Mouse (Mus musculus): ENCODE data around the gene Trappc3.

The Trappc3 gene

DNA sequence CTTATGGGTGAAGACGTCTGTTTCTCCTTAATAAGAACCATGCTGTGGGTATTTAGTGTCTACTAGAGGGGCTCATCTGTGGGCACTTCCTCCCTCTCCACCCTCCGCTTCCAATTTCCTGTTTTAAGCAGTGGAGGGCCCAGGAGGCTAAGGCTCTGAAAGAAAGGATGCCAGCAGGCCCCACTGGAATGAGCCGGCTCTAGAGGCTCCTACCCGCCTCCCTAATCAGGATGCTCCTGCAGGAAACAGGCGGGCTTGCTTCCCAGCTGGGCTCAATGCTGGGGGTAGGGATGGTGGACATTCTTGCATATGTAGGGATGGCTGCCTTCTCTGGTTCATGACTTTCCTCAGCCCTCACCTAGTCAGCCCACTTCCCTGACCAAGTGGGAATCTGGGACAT lies 51.1 kb downstream of the Trappc3 start:
- DNase-seq (ENCODE audit: low read depth, low spot score), result no peak

DNA sequence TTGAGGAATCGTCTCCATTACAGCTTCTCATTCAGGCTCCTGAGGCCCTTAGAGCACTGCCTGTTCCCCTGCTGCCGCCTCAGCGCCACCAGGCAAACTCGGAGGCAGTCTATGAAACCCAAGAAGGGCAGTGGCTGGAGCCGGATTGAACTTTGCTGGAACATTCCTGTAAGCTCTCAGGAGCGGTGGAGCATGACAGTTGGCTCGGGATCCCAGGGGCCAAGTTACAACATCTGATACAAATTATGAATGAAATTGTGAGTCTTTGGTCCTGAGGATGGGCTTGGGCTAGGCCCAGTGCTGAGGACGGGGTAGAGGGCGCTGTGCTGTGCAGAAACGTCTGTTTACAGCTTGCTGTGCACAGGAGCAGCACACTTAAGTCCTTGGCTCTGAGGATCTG lies 52.3 kb downstream of the Trappc3 start:
- no peak for DNase-seq (ENCODE audit: low read depth, low spot score)

DNA sequence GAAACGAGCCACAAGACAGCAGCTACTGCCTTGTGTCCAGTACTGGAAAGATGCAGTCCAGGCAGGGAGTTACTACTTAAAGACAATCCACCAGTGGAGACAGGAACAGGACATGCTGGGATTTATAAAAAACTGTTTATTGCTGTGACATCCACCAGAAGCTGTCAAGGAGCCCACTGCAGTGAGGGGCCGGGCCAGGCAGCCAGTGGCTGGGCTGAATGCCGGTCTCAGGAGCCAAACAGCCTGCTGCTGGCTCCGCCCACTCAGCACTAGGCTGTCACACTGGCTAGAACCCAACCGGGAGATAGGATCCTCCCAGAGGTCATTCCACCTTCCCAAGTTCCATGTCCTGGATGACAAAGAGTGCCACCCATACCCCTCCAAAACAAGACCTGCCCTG lies 53.8 kb downstream of the Trappc3 start:
- no peak for DNase-seq (ENCODE audit: low read depth, low spot score)

DNA sequence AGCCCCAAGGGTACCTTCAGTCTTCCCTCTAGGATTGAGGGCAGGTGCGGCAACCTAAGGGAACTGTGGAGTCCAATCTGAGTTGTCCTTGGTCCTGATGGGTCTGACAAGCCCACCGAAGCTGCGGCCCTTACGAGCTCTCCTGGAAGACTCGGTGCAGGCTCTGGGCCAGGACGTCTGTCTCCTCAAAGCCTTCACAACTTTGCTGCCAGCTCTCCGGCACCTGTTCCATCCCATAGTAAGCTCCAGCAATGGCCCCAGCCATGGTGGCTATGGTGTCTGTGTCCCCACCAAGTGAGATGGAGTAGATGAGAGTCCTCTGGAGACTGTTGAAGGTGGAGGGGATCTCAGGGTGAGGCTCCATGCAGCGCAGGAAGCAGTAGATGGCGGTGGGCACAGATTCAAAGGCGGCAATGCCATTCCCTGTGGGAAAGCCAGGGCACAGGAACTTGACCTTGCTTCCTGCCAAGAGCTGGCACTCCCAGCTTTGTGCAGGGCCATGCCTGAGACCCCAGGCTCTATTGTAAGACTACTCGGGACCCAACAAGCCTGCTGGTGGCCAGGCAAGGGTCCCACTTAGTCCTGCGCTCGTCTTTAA lies 54.4 kb downstream of the Trappc3 start:
- no peak for DNase-seq (ENCODE audit: low read depth, low spot score)

DNA sequence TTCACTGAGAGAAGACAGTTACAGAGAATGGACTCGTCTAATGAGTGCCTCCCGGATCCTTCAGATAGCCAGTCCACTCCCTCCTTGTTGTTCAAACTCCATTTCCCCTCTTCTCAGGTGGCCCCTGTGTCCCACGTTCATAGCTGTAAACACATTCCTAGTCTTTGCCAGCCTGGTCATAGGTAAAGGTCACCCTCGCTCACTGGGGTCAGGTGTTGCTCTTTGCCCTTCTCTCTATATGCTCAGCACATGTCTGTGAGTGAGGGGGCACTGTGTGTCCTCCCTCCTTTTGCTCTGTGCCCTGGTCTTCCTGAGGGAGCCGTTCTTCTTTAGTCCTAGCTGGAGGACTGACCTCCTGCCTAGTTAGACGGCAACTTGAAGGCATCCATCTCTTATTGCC lies 57.7 kb downstream of the Trappc3 start:
- no peak for DNase-seq (ENCODE audit: low read depth, low spot score)

DNA sequence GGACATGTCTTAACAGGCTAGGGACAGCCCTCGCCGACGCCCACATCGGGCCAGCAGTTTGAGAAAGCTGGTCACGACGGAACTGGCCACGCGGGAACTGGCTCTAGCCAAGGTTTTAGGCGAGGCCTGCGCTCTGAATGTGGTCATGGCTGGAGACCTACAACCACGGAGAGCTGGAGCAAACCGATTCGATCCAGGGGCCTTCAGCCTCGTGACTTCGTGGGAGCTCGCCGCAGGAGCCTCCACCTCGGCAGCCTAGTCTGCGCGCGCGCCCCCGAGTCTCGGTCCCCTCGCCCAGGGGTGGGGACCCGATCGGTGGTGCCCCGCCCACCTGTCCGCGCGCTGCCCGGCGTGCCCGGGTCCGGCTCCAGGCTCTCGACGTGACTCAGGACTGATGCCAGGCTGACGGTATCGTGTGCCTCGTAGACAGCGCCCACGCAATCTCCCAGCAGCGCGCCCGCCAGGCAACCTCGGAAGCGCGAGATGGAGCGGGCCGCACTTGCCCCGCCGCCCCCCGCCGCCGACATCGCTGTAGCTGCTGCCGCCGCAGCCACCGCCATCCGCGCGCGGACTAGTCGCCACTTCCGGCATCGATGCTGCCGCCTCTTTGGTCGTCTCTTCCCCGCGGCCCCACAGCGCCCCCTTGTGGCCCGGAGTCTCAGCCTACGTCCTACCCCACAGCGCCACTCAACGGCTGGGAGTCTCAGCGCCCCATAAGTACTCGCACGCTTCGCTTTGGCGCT lies 59.2 kb downstream of the Trappc3 start, which contains the start of gene Adprhl2:
Gene Adprhl2 (minus strand): TSS at position 593 of the 743 bp plus-strand sequence.
- DNase-seq (ENCODE audit: low read depth, low spot score), result peak; percentile 90

DNA sequence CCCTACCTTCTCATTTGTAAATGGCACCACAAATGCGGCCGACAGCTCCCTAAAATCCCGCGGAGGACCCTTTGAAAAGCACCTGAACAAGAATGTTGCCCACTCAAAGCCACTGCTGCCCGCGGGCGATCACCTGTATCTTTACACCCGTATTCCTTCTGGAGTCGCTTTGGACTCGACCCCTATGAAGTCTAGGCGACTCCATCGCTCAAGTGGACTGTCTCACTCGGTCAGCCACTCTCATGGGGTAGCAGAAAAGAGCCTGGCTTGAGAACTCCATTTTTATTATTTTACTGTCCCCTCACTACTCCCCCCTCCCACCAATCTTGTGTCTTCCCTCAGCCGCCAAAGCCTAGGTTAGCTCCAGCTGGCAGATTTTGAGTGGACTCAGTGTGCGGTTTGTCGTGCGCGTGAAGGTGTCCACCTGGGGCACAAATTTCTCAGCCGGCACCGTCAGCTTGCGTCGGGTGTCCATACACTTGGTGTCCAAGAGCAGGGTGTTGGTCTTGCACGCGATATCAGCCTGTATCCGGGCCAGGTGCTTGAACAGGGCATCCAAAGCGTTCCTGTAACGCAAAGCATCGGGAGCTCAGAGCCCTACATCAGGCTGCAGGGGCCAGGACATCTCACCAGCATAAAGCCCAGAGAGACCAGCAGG lies 59.9 kb downstream of the Trappc3 start:
- no peak for DNase-seq (ENCODE audit: low read depth, low spot score)

DNA sequence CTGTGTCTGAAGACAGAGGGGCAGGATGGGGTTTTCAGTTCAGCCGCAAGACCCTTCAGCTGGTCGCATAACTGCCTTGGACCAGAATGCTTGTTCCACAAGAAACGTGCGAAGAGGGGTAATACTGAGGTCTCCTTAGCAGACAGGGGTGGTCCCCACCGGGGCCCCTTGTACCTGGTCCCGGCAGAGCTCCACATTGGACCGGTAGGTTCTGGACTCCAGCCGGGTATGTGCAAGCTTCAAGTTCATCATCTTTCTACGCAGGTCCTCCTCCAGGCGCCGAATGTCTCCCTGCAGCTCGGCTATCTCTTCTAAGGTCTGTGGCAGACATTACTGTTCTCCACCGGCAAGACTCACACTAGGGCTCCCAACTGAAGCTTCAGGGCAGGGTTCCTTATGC lies 60.5 kb downstream of the Trappc3 start:
- no peak for DNase-seq (ENCODE audit: low read depth, low spot score)

DNA sequence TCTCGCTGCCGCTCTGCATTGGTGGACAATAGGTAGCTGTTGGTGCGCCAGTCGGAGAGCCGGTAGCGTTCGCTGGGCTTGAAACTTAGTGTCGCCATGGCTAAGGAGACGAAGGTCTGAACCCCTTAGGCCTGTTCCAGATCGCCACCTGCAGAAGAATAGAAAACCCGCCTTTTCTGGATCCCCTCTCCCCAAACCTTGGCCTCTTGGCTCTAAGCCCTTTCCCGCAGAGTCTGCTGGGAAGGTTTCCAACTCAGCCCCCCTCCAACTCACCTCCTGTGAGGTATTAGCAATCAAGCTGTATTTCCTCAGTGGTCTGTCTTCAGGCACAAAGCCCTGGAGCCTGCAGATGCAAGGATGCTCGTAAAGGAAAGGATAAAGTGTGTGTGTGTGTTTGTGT lies 62.7 kb downstream of the Trappc3 start:
- DNase-seq (ENCODE audit: low read depth, low spot score), result no peak

DNA sequence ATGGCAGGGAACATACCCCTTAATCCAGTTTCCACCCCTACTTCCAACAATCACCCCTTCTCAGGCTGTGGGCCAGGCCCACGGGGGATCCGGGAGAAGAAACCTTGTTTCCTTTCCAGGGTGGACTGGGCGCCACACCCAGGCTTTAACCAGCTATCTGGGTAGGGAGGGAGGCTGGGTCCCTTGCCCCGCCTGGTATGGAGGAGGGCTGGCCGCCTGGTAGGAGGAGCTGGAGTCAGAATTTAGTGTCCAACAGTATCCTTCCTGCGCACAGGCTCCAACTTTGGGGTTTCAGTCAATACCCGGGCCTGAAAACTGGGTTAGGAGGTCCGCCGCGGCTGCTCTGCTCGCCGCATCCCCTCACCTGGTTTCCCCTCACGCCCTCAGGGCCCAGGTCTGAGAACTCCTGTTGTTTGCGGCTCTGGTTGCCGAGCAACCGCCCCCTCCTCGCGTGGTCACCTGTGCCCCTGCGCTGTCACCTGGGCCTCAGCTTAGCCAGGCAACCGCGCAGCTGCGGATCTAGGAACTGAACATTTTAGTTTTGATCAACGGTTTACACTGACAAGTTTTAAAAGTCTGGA lies 63.2 kb downstream of the Trappc3 start, which contains the start of gene Tekt2:
Gene Tekt2 (minus strand): TSS at position 408 of the 581 bp plus-strand sequence.
- no peak for DNase-seq (ENCODE audit: low read depth, low spot score)
